Mouse (Mus musculus) myocyte (in vitro differentiated cells): ENCODE data around the gene Exosc6.

Experiments used
- CEBPB ChIP-seq: IDR thresholded peaks from 2 replicates; pipeline ENCODE4 v1.6.1; 2011; ENCODE audit warnings: mild to moderate bottlenecking, moderate library complexity; ENCODE audit not compliant: poor library complexity, insufficient read depth, severe bottlenecking
- E2F4 ChIP-seq: IDR thresholded peaks from one replicate; pipeline ENCODE4 v1.6.1; 2011; ENCODE audit warnings: mild to moderate bottlenecking, control low read depth, moderate library complexity; ENCODE audit not compliant: insufficient read depth
- MYOG ChIP-seq, 3 experiments: IDR thresholded peaks; one replicate each; pipeline ENCODE4 v1.6.1; 2011; ENCODE audit warnings: control low read depth in 2 of 3, low read depth in 2 of 3, mild to moderate bottlenecking in 2 of 3; ENCODE audit not compliant: insufficient read length in 2 of 3, control insufficient read depth in 1 of 3, insufficient read depth in 1 of 3
- POLR2A ChIP-seq: IDR thresholded peaks from one replicate; pipeline ENCODE4 v1.6.1; 2011; ENCODE audit warnings: low read depth, mild to moderate bottlenecking, control low read depth, moderate library complexity; ENCODE audit not compliant: insufficient read length
- REST ChIP-seq: IDR thresholded peaks from one replicate; pipeline ENCODE4 v1.6.1; 2011; ENCODE audit warnings: mild to moderate bottlenecking, control low read depth, moderate library complexity; ENCODE audit not compliant: insufficient read depth, insufficient read length
- SRF ChIP-seq: IDR thresholded peaks from one replicate; pipeline ENCODE4 v1.6.1; 2011; ENCODE audit warnings: low read depth; ENCODE audit not compliant: control insufficient read depth, insufficient read length
- TCF12 ChIP-seq: IDR thresholded peaks from one replicate; pipeline ENCODE4 v1.6.1; 2011; ENCODE audit warnings: mild to moderate bottlenecking, control low read depth; ENCODE audit not compliant: poor library complexity, insufficient read depth, severe bottlenecking
- TCF3 ChIP-seq: IDR thresholded peaks from one replicate; pipeline ENCODE4 v1.6.1; 2011; ENCODE audit warnings: low read depth, control low read depth; ENCODE audit not compliant: insufficient read length
- USF1 ChIP-seq: IDR thresholded peaks from one replicate; pipeline ENCODE4 v1.6.1; 2011; ENCODE audit warnings: low read depth, mild to moderate bottlenecking, control low read depth, moderate library complexity

DNA sequence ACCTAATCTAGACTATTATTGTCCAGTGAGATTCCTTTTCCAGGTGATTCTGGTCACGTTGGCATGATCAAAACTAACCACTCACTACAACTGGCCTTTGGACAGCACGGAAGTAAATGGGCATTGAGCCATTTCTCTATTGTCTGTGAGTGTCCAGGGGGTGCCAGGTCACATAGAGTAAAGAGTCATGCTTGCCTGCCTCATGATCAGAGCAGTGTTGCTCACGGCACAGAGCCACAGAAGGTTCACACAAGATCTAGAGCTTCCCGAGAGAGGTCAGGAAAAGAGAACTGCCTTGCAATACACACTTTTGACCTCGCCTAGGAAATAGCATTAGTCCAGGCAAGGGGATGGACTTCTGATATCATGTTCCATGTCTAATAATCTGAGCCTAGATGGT, 23.3 kb downstream of the Exosc6 start:
- TF ChIP-seq MYOG (IDR thresholded peaks at IDR 0.05; ENCODE audit: control insufficient read depth in 1 of 3, insufficient read depth in 1 of 3, insufficient read length in 2 of 3, low read depth in 2 of 3), result no peak
- TF ChIP-seq REST, result no peak
- TF ChIP-seq USF1, result no peak
- TF ChIP-seq POLR2A, result no peak
- TF ChIP-seq E2F4, result no peak
- TF ChIP-seq SRF, result no peak
- TF ChIP-seq CEBPB, result no peak
- TF ChIP-seq TCF12, result no peak
- TF ChIP-seq TCF3, result no peak
